Comparison of ENCODE assay signal across 11 mouse cellular contexts in genomic region chr19:38479473-38479872, GRCm38 (mm10). TPM values are rescaled to one million over a fixed set of nuclear protein-coding genes. Genes with fewer than 3 reads are reported as not detected.
DNase-seq lines count a peak whose midpoint lies in the region; ATAC-seq and TF ChIP-seq lines count a peak whose summit lies in the region.
"Had no signal": no experiment of that assay in that cellular context is flagged by ENCODE, and none has a peak within 500 bp of the region (broad histone marks: within the 10 kb centered on the region; RNA-seq: fewer than 3 reads in every experiment).

No protein-coding gene starts in this region.

- H3K4me3 ChIP-seq in embryonic facial prominence, embryonic 13.5 days: no peak overlapping the region
- H3K4me3 ChIP-seq in embryonic facial prominence, embryonic 10.5 days: no peak overlapping the region
- no peak overlapping the region for H3K4me3 ChIP-seq in lung, embryonic 14.5 days (ENCODE audit: low read depth, low read length)
- H3K4me3 ChIP-seq in forebrain, embryonic 15.5 days: no peak overlapping the region
- H3K4me3 ChIP-seq in limb, embryonic 13.5 days: no peak overlapping the region
- H3K4me3 ChIP-seq: left cerebral cortex, adult 2 months; liver, embryonic 13.5 days had no signal

- WGBS in embryonic facial prominence, embryonic 13.5 days: 77% methylated on average over 5 of the region's 5 CpGs
- 81% methylated on average over 5 of the region's 5 CpGs for WGBS in embryonic facial prominence, embryonic 10.5 days
- WGBS in lung, embryonic 14.5 days: 72% methylated on average over 5 of the region's 5 CpGs
- 69% methylated on average over 5 of the region's 5 CpGs for WGBS in forebrain, embryonic 15.5 days
- WGBS in limb, embryonic 13.5 days: 75% methylated on average over 5 of the region's 5 CpGs

- peaks cover 40% of the 10 kb centered on the region for H3K4me1 ChIP-seq in embryonic facial prominence, embryonic 13.5 days
- peaks cover 47% of the 10 kb centered on the region for H3K4me1 ChIP-seq in embryonic facial prominence, embryonic 10.5 days
- 0 out of 2 replicates have a peak, but pooled peaks cover 4% of the 10 kb centered on the region for H3K4me1 ChIP-seq in lung, embryonic 14.5 days (ENCODE audit: insufficient read depth)
- H3K4me1 ChIP-seq in forebrain, embryonic 15.5 days: peaks cover 38% of the 10 kb centered on the region
- H3K4me1 ChIP-seq in limb, embryonic 13.5 days: peaks cover 54% of the 10 kb centered on the region
- H3K4me1 ChIP-seq: liver, embryonic 13.5 days had no signal

- peaks cover 66% of the 10 kb centered on the region for H3K27me3 ChIP-seq in embryonic facial prominence, embryonic 13.5 days
- peaks cover 49% of the 10 kb centered on the region for H3K27me3 ChIP-seq in embryonic facial prominence, embryonic 10.5 days (replicated peaks; ENCODE audit: low read depth, poor library complexity, severe bottlenecking)
- H3K27me3 ChIP-seq in lung, embryonic 14.5 days (ENCODE audit: insufficient read depth, low read length): peaks cover 16% of the 10 kb centered on the region; the same call in 1 of the 2 replicates
- peaks cover 4% of the 10 kb centered on the region; the same call in 1 of the 2 replicates for H3K27me3 ChIP-seq in forebrain, embryonic 15.5 days
- H3K27me3 ChIP-seq in limb, embryonic 13.5 days: peaks cover 4% of the 10 kb centered on the region; the same call in 1 of the 2 replicates

- H3K9me3 ChIP-seq in embryonic facial prominence, embryonic 13.5 days: no peaks in the 10 kb centered on the region
- H3K9me3 ChIP-seq in embryonic facial prominence, embryonic 10.5 days: no peaks in the 10 kb centered on the region
- H3K9me3 ChIP-seq in lung, embryonic 14.5 days (ENCODE audit: low read depth, low read length): no peaks in the 10 kb centered on the region
- no peaks in the 10 kb centered on the region for H3K9me3 ChIP-seq in forebrain, embryonic 15.5 days
- H3K9me3 ChIP-seq in limb, embryonic 13.5 days: no peaks in the 10 kb centered on the region
- H3K9me3 ChIP-seq: liver, embryonic 13.5 days had no signal

- no peak overlapping the region for H3K27ac ChIP-seq in embryonic facial prominence, embryonic 13.5 days
- H3K27ac ChIP-seq in embryonic facial prominence, embryonic 10.5 days (replicated peaks): no peak overlapping the region
- peak overlapping the region; percentile 43; the same call in 1 of the 2 replicates for H3K27ac ChIP-seq in lung, embryonic 14.5 days (ENCODE audit: low read depth)
- H3K27ac ChIP-seq in forebrain, embryonic 15.5 days (replicated peaks): peak overlapping the region; percentile 74
- H3K27ac ChIP-seq in limb, embryonic 13.5 days: peak overlapping the region; percentile 84
- H3K27ac ChIP-seq: left cerebral cortex, adult 2 months; liver, embryonic 13.5 days had no signal

- no peak for TF ChIP-seq CTCF in lung, embryonic 14.5 days (IDR thresholded peaks at IDR 0.05; ENCODE audit: low read depth)

- H3K36me3 ChIP-seq in embryonic facial prominence, embryonic 13.5 days: no peaks in the 10 kb centered on the region
- H3K36me3 ChIP-seq in embryonic facial prominence, embryonic 10.5 days (replicated peaks): no peaks in the 10 kb centered on the region
- no peaks in the 10 kb centered on the region for H3K36me3 ChIP-seq in lung, embryonic 14.5 days (ENCODE audit: insufficient read depth)
- H3K36me3 ChIP-seq in forebrain, embryonic 15.5 days: no peaks in the 10 kb centered on the region
- H3K36me3 ChIP-seq in limb, embryonic 13.5 days: no peaks in the 10 kb centered on the region
- H3K36me3 ChIP-seq: liver, embryonic 13.5 days had no signal

- H3K4me2 ChIP-seq in embryonic facial prominence, embryonic 13.5 days: peak overlapping the region; percentile 22; the same call in 1 of the 2 replicates
- no peak overlapping the region for H3K4me2 ChIP-seq in lung, embryonic 14.5 days
- 0 out of 2 replicates have a peak overlapping the region, but pooled peaks have one; percentile 13 for H3K4me2 ChIP-seq in forebrain, embryonic 15.5 days (replicated peaks)
- peak overlapping the region; percentile 90 for H3K4me2 ChIP-seq in limb, embryonic 13.5 days (replicated peaks)
- H3K4me2 ChIP-seq: liver, embryonic 13.5 days had no signal

- DNase-seq in embryonic facial prominence, embryonic 10.5 days (ENCODE audit: low spot score): no peak
- no peak for DNase-seq in lung, embryonic 14.5 days
- DNase-seq in lung, postnatal 14 days: no peak
- DNase-seq in yolk sac, embryonic 10.5 days (ENCODE audit: low spot score): no peak
- DNase-seq in urinary bladder, postnatal 36 days (ENCODE audit: low spot score in 2 of 2): no peak
- DNase-seq: kidney, adult 2 months; liver, embryonic 13.5 days had no signal

- no peak overlapping the region for H3K9ac ChIP-seq in embryonic facial prominence, embryonic 13.5 days
- no peak overlapping the region for H3K9ac ChIP-seq in lung, embryonic 14.5 days
- H3K9ac ChIP-seq in forebrain, embryonic 15.5 days (replicated peaks): no peak overlapping the region
- H3K9ac ChIP-seq in limb, embryonic 13.5 days: no peak overlapping the region
- H3K9ac ChIP-seq: liver, embryonic 13.5 days had no signal

- no peak for ATAC-seq in embryonic facial prominence, embryonic 13.5 days (ENCODE audit: insufficient number of reproducible peaks, insufficient read depth, low FRiP score, low TSS enrichment, low read depth)
- no peak for ATAC-seq in lung, embryonic 14.5 days (ENCODE audit: insufficient read depth)
- no peak for ATAC-seq in forebrain, embryonic 15.5 days (replicated peaks)
- no peak for ATAC-seq in limb, embryonic 13.5 days (ENCODE audit: low FRiP score, low read depth)

RNA-seq across cellular contexts. Expression of gene Plce1, which starts 1.4 kb away (rescaled TPM):
- 3.1 and 3.9 TPM in 2 replicates for polyA plus RNA-seq in embryonic facial prominence, embryonic 13.5 days (2015; fragmentation: Nextera tagmentation; extraction: Ambion mirVana)
- 2.3 and 2.7 TPM in 2 replicates for polyA plus RNA-seq in embryonic facial prominence, embryonic 10.5 days (2016; fragmentation: Nextera tagmentation; extraction: Ambion mirVana)
- polyA plus RNA-seq in lung, embryonic 14.5 days (2014; fragmentation: Nextera tagmentation; extraction: Ambion mirVana): 3.8 and 4.5 TPM in 2 replicates
- polyA plus RNA-seq in forebrain, embryonic 15.5 days (2015; fragmentation: Nextera tagmentation; extraction: Ambion mirVana): 4.4 and 5.4 TPM in 2 replicates
- polyA plus RNA-seq in limb, embryonic 13.5 days (2015; fragmentation: Nextera tagmentation; extraction: Ambion mirVana): 9.4 and 10.1 TPM in 2 replicates

Comparison
In these comparisons a context has a peak if more than half of its experiments do, and no peak if none do; other contexts are left out.
1. H3K27ac ChIP-seq: peak in lung, embryonic 14.5 days (single experiment), forebrain, embryonic 15.5 days (single experiment) and limb, embryonic 13.5 days (single experiment); none in embryonic facial prominence, embryonic 13.5 days (single experiment) and embryonic facial prominence, embryonic 10.5 days (single experiment).